Mouse (Mus musculus) limb, embryonic 10.5 days (tissue): Measurements from ENCODE around the gene 1700069L16Rik. TPM values are rescaled to one million over a fixed set of nuclear protein-coding genes. Genes with fewer than 3 reads are reported as not detected.

Experiments used
- DNase-seq: peaks from one replicate; pipeline ENCODE4 v3.0.0-alpha.2; 2017; ENCODE audit warnings: low spot score
- H3K27ac ChIP-seq: fragments of 300-500 bp; sonication (generic); 2 replicates; pipeline ENCODE4 v1.5.1; 2016; ENCODE audit warnings: mild to moderate bottlenecking
- H3K27me3 ChIP-seq: fragments of 300-500 bp; sonication (generic); 2 replicates; pipeline ENCODE4 v1.6.1; 2016; ENCODE audit warnings: low read depth, mild to moderate bottlenecking; ENCODE audit not compliant: poor library complexity, severe bottlenecking
- H3K36me3 ChIP-seq: fragments of 300-500 bp; sonication (generic); 2 replicates; pipeline ENCODE4 v1.6.1; 2016; ENCODE audit warnings: mild to moderate bottlenecking, moderate library complexity
- H3K4me1 ChIP-seq: fragments of 300-500 bp; sonication (generic); 2 replicates; pipeline ENCODE4 v1.6.1; 2016
- H3K4me3 ChIP-seq: fragments of 300-500 bp; sonication (generic); 2 replicates; pipeline ENCODE4 v1.5.1; 2016; ENCODE audit warnings: mild to moderate bottlenecking, moderate library complexity
- H3K9me3 ChIP-seq: fragments of 300-500 bp; sonication (generic); replicated peaks from 2 replicates; pipeline ENCODE4 v1.6.1; 2016; ENCODE audit warnings: mild to moderate bottlenecking
- WGBS: fragments of 180-500 bp; shearing (Covaris S2); methylation state at CpG from one replicate; pipeline ENCODE4 v1.1.7; 2016; 5-methylcytosine and 5-hydroxymethylcytosine counted together
- polyA plus RNA-seq: library from polyadenylated mRNA; unstranded; fragments of >200 nt; fragmentation: Nextera tagmentation; extraction: Ambion mirVana; gene quantifications from 2 replicates; pipeline ENCODE4 v1.2.1, GENCODE M21; 2016

The 1700069L16Rik gene
- not detected in 2 replicates for polyA plus RNA-seq

GRCm38 (mm10) chr5:113724446-113724845, at the start of gene 1700069L16Rik:
1700069L16Rik (minus strand) TSS chr5:113724772.
- WGBS, result 4% methylated on average over 15 of the region's 15 CpGs
- Histone ChIP-seq H3K36me3 (no peaks in the 10 kb centered on the region), H3K9me3 (no peaks in the 10 kb centered on the region), H3K27me3 (0 out of 2 replicates have a peak, but pooled peaks cover 10% of the 10 kb centered on the region), H3K27ac (no peak within 1 kb of the TSS), H3K4me1 (peaks cover 21% of the 10 kb centered on the region), H3K4me3 (no peak within 1 kb of the TSS)
- peak; percentile 96 for DNase-seq

GRCm38 (mm10) chr5:113773664-113774063, 49.1 kb upstream of the 1700069L16Rik start:
- Histone ChIP-seq H3K36me3 (peaks cover 55% of the 10 kb centered on the region), H3K4me3 (peak overlapping the region; percentile 95), H3K4me1 (peaks cover 28% of the 10 kb centered on the region), H3K27ac (no peak overlapping the region), H3K27me3 (no peaks in the 10 kb centered on the region), H3K9me3 (no peaks in the 10 kb centered on the region)
- DNase-seq, result peak; percentile 94
- 2% methylated on average over 7 of the region's 7 CpGs for WGBS

GRCm38 (mm10) chr5:113772905-113773519, 48.4 kb upstream of the 1700069L16Rik start:
- H3K36me3 ChIP-seq, result peaks cover 55% of the 10 kb centered on the region
- peaks cover 28% of the 10 kb centered on the region for H3K4me1 ChIP-seq
- DNase-seq, result no peak
- H3K9me3 ChIP-seq, result no peaks in the 10 kb centered on the region
- no peaks in the 10 kb centered on the region for H3K27me3 ChIP-seq
- peak overlapping the region; percentile 95 for H3K4me3 ChIP-seq
- peak overlapping the region; percentile 98 for H3K27ac ChIP-seq
- WGBS, result 1% methylated on average over 38 of the region's 38 CpGs

- DNase-seq, result peak; percentile 96
- no peaks in the 10 kb centered on the region for H3K27me3 ChIP-seq
- H3K9me3 ChIP-seq, result no peaks in the 10 kb centered on the region
- peak within 1 kb of the TSS; percentile 98 for H3K27ac ChIP-seq
- H3K4me1 ChIP-seq, result peaks cover 28% of the 10 kb centered on the region
- H3K4me3 ChIP-seq, result peak within 1 kb of the TSS; percentile 95
- WGBS, result under 1% methylated on average over 49 of the region's 49 CpGs
- peaks cover 57% of the 10 kb centered on the region for H3K36me3 ChIP-seq
These were observed 47.9 kb upstream of the 1700069L16Rik start, which contains the start of the genes Sart3 and Iscu for GRCm38 (mm10) chr5:113772450-113772895. Sart3 (minus strand) TSS chr5:113772510. Iscu (plus strand) TSS chr5:113772748.

GRCm38 (mm10) chr5:113771213-113772162, 46.9 kb upstream of the 1700069L16Rik start:
- Histone ChIP-seq H3K4me1 (peaks cover 28% of the 10 kb centered on the region), H3K36me3 (peaks cover 57% of the 10 kb centered on the region), H3K27me3 (no peaks in the 10 kb centered on the region), H3K4me3 (peak overlapping the region; percentile 95), H3K9me3 (no peaks in the 10 kb centered on the region), H3K27ac (peak overlapping the region; percentile 98)
- WGBS, result under 1% methylated on average over 97 of the region's 97 CpGs
- peak; percentile 88 for DNase-seq

GRCm38 (mm10) chr5:113768806-113769205, 44.2 kb upstream of the 1700069L16Rik start:
- peaks cover 60% of the 10 kb centered on the region for H3K36me3 ChIP-seq

GRCm38 (mm10) chr5:113765641-113766526, 41.3 kb upstream of the 1700069L16Rik start:
- peaks cover 89% of the 10 kb centered on the region for H3K36me3 ChIP-seq
- H3K9me3 ChIP-seq, result no peaks in the 10 kb centered on the region
- 92% methylated on average over 13 of the region's 13 CpGs for WGBS
- H3K27ac ChIP-seq, result no peak overlapping the region
- no peaks in the 10 kb centered on the region for H3K27me3 ChIP-seq
- DNase-seq, result no peak
- no peak overlapping the region for H3K4me3 ChIP-seq
- H3K4me1 ChIP-seq, result peaks cover 18% of the 10 kb centered on the region

More at GRCm38 (mm10) chr5:113768806-113769205, 44.2 kb upstream of the 1700069L16Rik start:
- no peak for DNase-seq
- no peaks in the 10 kb centered on the region for H3K27me3 ChIP-seq
- no peaks in the 10 kb centered on the region for H3K9me3 ChIP-seq
- no peak overlapping the region for H3K27ac ChIP-seq
- no peak overlapping the region for H3K4me3 ChIP-seq
- H3K4me1 ChIP-seq, result peaks cover 26% of the 10 kb centered on the region
- WGBS, result 92% methylated on average over 8 of the region's 8 CpGs

GRCm38 (mm10) chr5:113764426-113764825, 39.9 kb upstream of the 1700069L16Rik start:
- 92% methylated on average over 7 of the region's 7 CpGs for WGBS
- Histone ChIP-seq H3K27me3 (no peaks in the 10 kb centered on the region), H3K4me3 (no peak overlapping the region), H3K36me3 (peaks cover 100% of the 10 kb centered on the region), H3K9me3 (no peaks in the 10 kb centered on the region), H3K4me1 (peaks cover 6% of the 10 kb centered on the region), H3K27ac (no peak overlapping the region)
- DNase-seq, result no peak

- WGBS, result 95% methylated on average over 2 of the region's 2 CpGs
- peaks cover 100% of the 10 kb centered on the region for H3K36me3 ChIP-seq
- H3K4me1 ChIP-seq, result no peaks in the 10 kb centered on the region
- no peak overlapping the region for H3K4me3 ChIP-seq
- no peak for DNase-seq
- no peaks in the 10 kb centered on the region for H3K27me3 ChIP-seq
- H3K9me3 ChIP-seq, result no peaks in the 10 kb centered on the region
- H3K27ac ChIP-seq, result no peak overlapping the region
These were observed 37.0 kb upstream of the 1700069L16Rik start for GRCm38 (mm10) chr5:113761585-113761984.

GRCm38 (mm10) chr5:113755347-113756030, 30.9 kb upstream of the 1700069L16Rik start:
- 90% methylated on average over 15 of the region's 15 CpGs for WGBS
- Histone ChIP-seq H3K36me3 (peaks cover 100% of the 10 kb centered on the region), H3K4me3 (no peak overlapping the region), H3K9me3 (no peaks in the 10 kb centered on the region), H3K27me3 (no peaks in the 10 kb centered on the region), H3K4me1 (no peaks in the 10 kb centered on the region), H3K27ac (no peak overlapping the region)
- no peak for DNase-seq

- no peak for DNase-seq
- no peak overlapping the region for H3K27ac ChIP-seq
- 95% methylated on average over 9 of the region's 9 CpGs for WGBS
These were observed 27.1 kb upstream of the 1700069L16Rik start for GRCm38 (mm10) chr5:113751521-113752157.

More at GRCm38 (mm10) chr5:113751521-113752157, 27.1 kb upstream of the 1700069L16Rik start:
- no peaks in the 10 kb centered on the region for H3K9me3 ChIP-seq
- no peaks in the 10 kb centered on the region for H3K4me1 ChIP-seq
- H3K27me3 ChIP-seq, result no peaks in the 10 kb centered on the region
- H3K4me3 ChIP-seq, result no peak overlapping the region
- peaks cover 100% of the 10 kb centered on the region for H3K36me3 ChIP-seq
